Mouse (Mus musculus): ENCODE measurements around the gene Nol3. TPM values are rescaled to one million over a fixed set of nuclear protein-coding genes. Genes with fewer than 3 reads are reported as not detected.

The Nol3 gene
- total RNA-seq, 2 experiments from 2014 or later: 0.07 TPM; not detected in 1

Other genes starting within 250 kb of the Nol3 start
- gene Ces3a, start 227.5 kb upstream of the Nol3 start, total RNA-seq (2015): not detected in 2 replicates
- not detected in 2 replicates for gene Ces3a, start 227.5 kb upstream of the Nol3 start, total RNA-seq (2017)
- not detected in 2 replicates for gene Ces3b, start 192.4 kb upstream of the Nol3 start, total RNA-seq (2015)
- not detected in 2 replicates for gene Ces3b, start 192.4 kb upstream of the Nol3 start, total RNA-seq (2017)
- gene Ces4a, start 144.3 kb upstream of the Nol3 start, total RNA-seq (2015): not detected in 2 replicates
- not detected in 2 replicates for gene Ces4a, start 144.3 kb upstream of the Nol3 start, total RNA-seq (2017)
- gene Cbfb, start 105.5 kb upstream of the Nol3 start, total RNA-seq (2015): 178 and 200 TPM in 2 replicates
- gene Cbfb, start 105.5 kb upstream of the Nol3 start, total RNA-seq (2017): 204 and 207 TPM in 2 replicates
- gene D230025D16Rik, start 51.0 kb upstream of the Nol3 start, total RNA-seq (2015): 26.7 and 27.4 TPM in 2 replicates
- 22.5 and 27.8 TPM in 2 replicates for gene D230025D16Rik, start 51.0 kb upstream of the Nol3 start, total RNA-seq (2017)
- 0.31 TPM in 1 of 2 replicates, not detected in the other for gene B3gnt9, start 21.0 kb upstream of the Nol3 start, total RNA-seq (2015)
- 0.15 TPM in 1 of 2 replicates, not detected in the other for gene B3gnt9, start 21.0 kb upstream of the Nol3 start, total RNA-seq (2017)
- 10.6 and 11.1 TPM in 2 replicates for gene Tradd, start 11.5 kb upstream of the Nol3 start, total RNA-seq (2015)
- gene Tradd, start 11.5 kb upstream of the Nol3 start, total RNA-seq (2017): 13.3 and 13.5 TPM in 2 replicates
- 4.1 and 6.3 TPM in 2 replicates for gene Fbxl8, start 11.5 kb upstream of the Nol3 start, total RNA-seq (2015)
- gene Fbxl8, start 11.5 kb upstream of the Nol3 start, total RNA-seq (2017): 3.3 and 3.6 TPM in 2 replicates
- 0.22 TPM in 1 of 2 replicates, not detected in the other for gene Hsf4, start 6.3 kb upstream of the Nol3 start, total RNA-seq (2015)
- not detected in 2 replicates for gene Hsf4, start 6.3 kb upstream of the Nol3 start, total RNA-seq (2017)
- 0.14 and 1.1 TPM in 2 replicates for gene 4931428F04Rik, start 13.7 kb downstream of the Nol3 start, total RNA-seq (2015)
- 0.18 and 0.94 TPM in 2 replicates for gene 4931428F04Rik, start 13.7 kb downstream of the Nol3 start, total RNA-seq (2017)
- 0.09 and 0.25 TPM in 2 replicates for gene Exoc3l, start 20.0 kb downstream of the Nol3 start, total RNA-seq (2015)
- gene Exoc3l, start 20.0 kb downstream of the Nol3 start, total RNA-seq (2017): 0.26 TPM in 1 of 2 replicates, not detected in the other
- gene E2f4, start 21.5 kb downstream of the Nol3 start, total RNA-seq (2015): 75.8 and 76.8 TPM in 2 replicates
- 26.9 and 33.7 TPM in 2 replicates for gene E2f4, start 21.5 kb downstream of the Nol3 start, total RNA-seq (2017)
- gene Elmo3, start 29.5 kb downstream of the Nol3 start, total RNA-seq (2015): 0.46 and 0.58 TPM in 2 replicates
- 0.20 and 0.51 TPM in 2 replicates for gene Elmo3, start 29.5 kb downstream of the Nol3 start, total RNA-seq (2017)
- 0.89 and 1.8 TPM in 2 replicates for gene Lrrc29, start 50.1 kb downstream of the Nol3 start, total RNA-seq (2015)
- gene Lrrc29, start 50.1 kb downstream of the Nol3 start, total RNA-seq (2017): 1.7 and 3.1 TPM in 2 replicates
- gene Tmem208, start 50.2 kb downstream of the Nol3 start, total RNA-seq (2015): 65.7 and 72.3 TPM in 2 replicates
- gene Tmem208, start 50.2 kb downstream of the Nol3 start, total RNA-seq (2017): 33.0 and 40.9 TPM in 2 replicates
- gene Fhod1, start 71.8 kb downstream of the Nol3 start, total RNA-seq (2015): 10.9 and 12.6 TPM in 2 replicates
- 5.1 and 7.2 TPM in 2 replicates for gene Fhod1, start 71.8 kb downstream of the Nol3 start, total RNA-seq (2017)
- 0.56 and 0.87 TPM in 2 replicates for gene Slc9a5, start 72.7 kb downstream of the Nol3 start, total RNA-seq (2015)
- 0.73 and 0.77 TPM in 2 replicates for gene Slc9a5, start 72.7 kb downstream of the Nol3 start, total RNA-seq (2017)
- gene Plekhg4, start 97.1 kb downstream of the Nol3 start, total RNA-seq (2015): 0.22 TPM in 1 of 2 replicates, not detected in the other
- 0.11 and 0.16 TPM in 2 replicates for gene Plekhg4, start 97.1 kb downstream of the Nol3 start, total RNA-seq (2017)
- gene Kctd19, start 137.4 kb downstream of the Nol3 start, total RNA-seq (2015): not detected in 2 replicates
- gene Kctd19, start 137.4 kb downstream of the Nol3 start, total RNA-seq (2017): not detected in 2 replicates
- 0.07 TPM in 1 of 2 replicates, not detected in the other for gene Lrrc36, start 137.4 kb downstream of the Nol3 start, total RNA-seq (2015)
- not detected in 2 replicates for gene Lrrc36, start 137.4 kb downstream of the Nol3 start, total RNA-seq (2017)
- 2.5 and 2.9 TPM in 2 replicates for gene Tppp3, start 195.4 kb downstream of the Nol3 start, total RNA-seq (2015)
- gene Tppp3, start 195.4 kb downstream of the Nol3 start, total RNA-seq (2017): 6.5 and 13.4 TPM in 2 replicates
- 0.52 and 1.2 TPM in 2 replicates for gene Zdhhc1, start 220.8 kb downstream of the Nol3 start, total RNA-seq (2015)
- gene Zdhhc1, start 220.8 kb downstream of the Nol3 start, total RNA-seq (2017): 0.20 and 0.92 TPM in 2 replicates
- gene Hsd11b2, start 242.6 kb downstream of the Nol3 start, total RNA-seq (2015): not detected in 2 replicates
- gene Hsd11b2, start 242.6 kb downstream of the Nol3 start, total RNA-seq (2017): not detected in 2 replicates